Mouse (Mus musculus) E14TG2a.4 (cell line): Measurements from ENCODE around the gene Lrrk1.

ENCODE experiments used
- CTCF ChIP-seq: conservative IDR thresholded peaks from 2 replicates; pipeline ENCODE4 v1.5.1; 2014; ENCODE audit warnings: low read length
- NANOG ChIP-seq: IDR thresholded peaks from 2 replicates; pipeline ENCODE4 v1.6.1; 2014; ENCODE audit warnings: borderline replicate concordance, low read length, mixed read lengths
- POU5F1 ChIP-seq: IDR thresholded peaks from 2 replicates; pipeline ENCODE4 v1.6.1; 2014; ENCODE audit warnings: low read length, borderline replicate concordance

DNA sequence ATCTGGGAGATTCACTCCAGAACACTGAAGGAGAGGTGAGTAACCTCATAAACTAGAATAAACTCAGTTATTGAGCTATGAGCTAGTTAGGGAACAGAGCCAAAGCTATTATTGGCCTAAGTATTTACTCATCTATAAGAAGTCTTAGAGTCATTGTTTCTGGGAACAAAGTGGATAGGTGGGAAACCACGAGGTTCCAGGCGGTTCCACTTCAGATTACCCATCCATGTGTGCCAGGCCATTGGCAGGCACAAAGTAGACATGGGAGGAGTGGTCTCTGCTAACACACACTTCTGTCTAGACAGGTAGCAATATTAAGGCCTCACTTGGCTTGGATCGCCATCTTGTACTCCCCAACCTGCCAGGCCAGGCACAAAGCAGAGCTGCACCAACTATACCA, 110.1 kb downstream of the Lrrk1 start:
- TF ChIP-seq CTCF (no peak), POU5F1 (no peak), NANOG (no peak)
